Mouse (Mus musculus): ENCODE data around the gene Riok1. TPM values are rescaled to one million over a fixed set of nuclear protein-coding genes. Genes with fewer than 3 reads are reported as not detected.
A peak's percentile ranks its signal among the peaks of the same experiment; 100 is the strongest.

Riok1 gene
- total RNA-seq, 2 experiments from 2014 or later = 10.9 to 11.8 TPM

GRCm38 (mm10) chr13:38049888-38050287 is 13.1 kb downstream of the Riok1 start:
- DNase-seq = no peak
- intact Hi-C loops (cut with DNase I) = no loop called here

GRCm38 (mm10) chr13:38062678-38063077 is 25.9 kb downstream of the Riok1 start:
- intact Hi-C loops (cut with DNase I) = loop anchor here (5.0 to 10.0 kb wide), 4 partner anchors 125 to 520 kb away; partner anchors contain the start of gene Bmp6
- DNase-seq = no peak

DNA sequence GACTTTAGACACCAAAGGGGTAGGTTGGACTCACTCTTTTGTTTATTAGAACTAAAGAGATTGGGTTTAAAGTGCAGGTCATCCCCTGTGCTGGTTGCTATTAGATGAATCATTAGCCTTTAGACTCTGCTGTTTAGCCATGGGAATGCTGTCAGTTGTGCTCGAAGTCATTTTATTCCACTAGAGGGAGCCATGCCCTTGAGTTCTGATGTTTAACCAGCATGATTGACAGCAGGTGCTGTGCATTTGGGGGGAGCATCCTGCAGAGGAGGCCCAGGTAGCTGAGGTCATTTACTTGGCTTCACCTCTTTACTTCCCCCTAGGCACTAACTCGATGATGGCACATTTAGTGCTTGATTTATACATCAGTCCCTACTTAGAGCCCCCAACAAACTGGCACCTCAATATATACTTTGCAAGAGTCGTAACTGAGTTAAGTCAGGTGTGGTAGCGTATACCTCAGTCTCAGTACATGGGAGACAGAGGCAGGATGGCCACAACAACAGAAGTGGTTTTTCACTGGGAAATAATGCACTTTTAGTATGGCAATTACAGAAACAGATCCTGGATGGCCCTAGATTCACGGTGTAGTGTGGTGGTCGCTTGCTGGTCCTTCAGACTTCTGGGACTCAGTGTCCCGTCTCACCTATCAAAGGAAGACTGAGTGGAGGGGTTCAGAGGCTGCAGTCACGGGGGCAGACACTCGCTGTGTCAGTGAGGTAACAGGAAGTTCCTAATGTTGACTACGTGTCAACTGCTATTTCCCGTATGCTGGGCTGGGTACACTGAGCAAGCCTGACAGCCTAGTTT is 28.3 kb downstream of the Riok1 start:
- intact Hi-C loops (cut with DNase I) = loop anchor here (5.0 to 10.0 kb wide), 7 partner anchors 107 to 532 kb away; partner anchors contain the start of gene Bmp6
- DNase-seq = peak; percentile 34 to 48

DNA sequence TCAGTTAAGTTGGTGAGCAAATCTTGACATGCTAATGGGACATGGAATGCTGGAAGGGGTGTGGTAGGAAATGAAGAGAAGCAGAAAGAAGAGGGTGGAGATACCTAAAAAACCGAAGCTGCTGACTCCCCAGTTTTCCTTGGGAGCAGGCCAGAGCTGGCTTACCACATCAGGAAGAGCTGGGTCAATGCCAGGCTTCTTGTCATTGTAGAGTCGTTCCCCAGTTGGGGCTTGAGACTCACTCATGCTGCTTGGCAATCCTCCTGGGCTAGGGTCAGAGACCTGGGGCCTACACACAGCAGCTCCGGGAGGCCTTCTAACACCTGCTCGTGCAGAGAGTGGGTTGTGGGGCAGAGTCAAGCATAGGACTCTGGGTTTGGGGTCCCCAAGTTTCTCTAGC is 34.1 kb downstream of the Riok1 start:
- peak; percentile 15 to 40 for DNase-seq
- intact Hi-C loops (cut with DNase I) = loop anchor here (5.0 kb wide), 1 partner anchor 81 kb away; the partner anchor contains the start of gene Dsp

DNA sequence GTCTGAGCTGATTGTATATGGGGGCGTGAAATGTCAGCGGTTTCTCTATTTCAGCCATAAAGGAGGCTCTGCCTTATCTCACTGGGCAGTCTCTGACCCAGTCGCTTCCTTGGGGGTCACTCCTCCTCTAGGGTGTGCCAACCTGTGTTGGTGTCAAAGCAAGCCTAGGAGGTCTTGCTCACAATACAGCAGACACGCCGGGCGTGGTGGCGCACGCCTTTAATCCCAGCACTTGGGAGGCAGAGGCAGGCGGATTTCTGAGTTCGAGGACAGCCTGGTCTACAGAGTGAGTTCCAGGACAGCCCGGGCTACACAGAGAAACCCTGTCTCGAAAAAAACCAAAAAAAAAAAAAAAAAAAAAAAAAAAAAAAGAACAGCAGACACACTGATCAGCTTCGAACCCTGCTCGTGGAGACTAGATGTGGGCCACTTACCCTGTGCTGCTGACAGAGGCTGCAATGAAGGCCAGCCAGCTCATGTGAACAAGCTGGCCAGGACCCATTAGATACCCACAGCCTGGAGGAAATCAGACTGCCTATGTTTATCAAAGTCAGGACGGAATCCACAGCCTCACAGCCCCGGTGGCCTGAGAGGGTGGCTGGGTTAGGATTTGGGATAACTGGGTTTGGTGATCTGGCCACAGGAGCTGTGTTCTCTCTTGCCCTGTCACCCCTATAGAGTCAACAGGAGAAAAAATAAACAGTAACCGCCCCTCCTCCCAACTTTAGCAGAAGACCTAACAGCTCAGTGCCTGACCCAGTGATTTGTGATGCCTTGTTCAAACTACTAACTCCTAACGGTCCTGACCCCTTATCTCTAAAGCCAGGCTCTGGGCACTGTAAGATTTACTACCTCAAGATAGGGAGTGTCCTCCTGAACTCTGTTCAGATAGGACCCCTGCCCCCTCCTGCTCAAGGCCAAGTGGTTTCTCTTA is 36.8 kb downstream of the Riok1 start:
- intact Hi-C loops (cut with DNase I) = loop anchor here (5.0 kb wide), 1 partner anchor 79 kb away; the partner anchor contains the start of gene Dsp
- DNase-seq = peak in 1 of 2 experiments; percentile 5

- DNase-seq = no peak
- intact Hi-C loops (cut with DNase I) = loop anchor here (5.0 kb wide), 1 partner anchor 78 kb away; the partner anchor contains the start of gene Dsp
Measured at GRCm38 (mm10) chr13:38074404-38074803, 37.6 kb downstream of the Riok1 start.

GRCm38 (mm10) chr13:38077113-38077512 is 40.3 kb downstream of the Riok1 start:
- intact Hi-C loops (cut with DNase I) = no loop called here
- no peak for DNase-seq

DNA sequence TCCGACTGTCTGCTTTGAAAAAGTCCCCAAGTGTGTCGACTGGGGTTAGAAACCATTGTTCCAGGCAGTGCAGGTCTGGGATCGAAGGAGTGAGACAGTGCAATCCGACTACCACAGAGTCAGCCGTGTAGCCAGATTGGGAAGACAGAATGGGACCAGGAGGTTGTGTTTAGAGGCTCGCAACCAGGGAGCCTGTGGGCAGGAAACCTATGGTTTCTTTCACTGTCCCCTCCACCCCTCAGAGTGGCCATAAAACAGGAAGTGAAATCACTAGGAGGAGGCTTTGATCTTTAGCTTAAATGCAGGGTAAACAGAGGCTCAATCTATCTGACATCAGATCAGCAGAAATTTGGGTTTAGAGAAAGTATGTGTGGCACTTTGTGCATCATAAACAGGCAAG is 42.0 kb downstream of the Riok1 start:
- intact Hi-C loops (cut with DNase I) = no loop called here
- DNase-seq = no peak

GRCm38 (mm10) chr13:38079366-38079765 is 42.6 kb downstream of the Riok1 start:
- intact Hi-C loops (cut with DNase I) = no loop called here

GRCm38 (mm10) chr13:38080014-38080413 is 43.2 kb downstream of the Riok1 start:
- intact Hi-C loops (cut with DNase I) = no loop called here

More at GRCm38 (mm10) chr13:38079366-38079765, 42.6 kb downstream of the Riok1 start:
- no peak for DNase-seq

DNA sequence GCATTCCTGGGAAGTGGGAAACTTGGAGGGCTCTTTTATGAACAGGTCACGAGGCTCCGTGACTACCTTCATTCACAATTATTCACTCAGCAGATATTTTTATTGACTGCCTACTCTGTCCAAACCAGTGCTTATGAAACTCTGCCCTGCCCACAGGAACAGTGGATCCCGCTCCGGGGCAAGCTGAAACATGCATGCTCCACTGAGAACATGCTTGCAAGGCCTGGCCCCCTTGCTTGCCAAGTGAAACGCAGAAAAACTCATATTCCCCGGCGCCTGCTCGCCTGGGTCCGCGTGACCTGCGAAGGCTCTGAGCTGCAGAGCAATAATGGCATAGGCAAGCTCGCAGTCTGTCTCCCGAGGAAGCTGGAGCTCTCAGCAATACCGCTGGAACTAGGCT is 43.9 kb downstream of the Riok1 start:
- no peak for DNase-seq
- intact Hi-C loops (cut with DNase I) = no loop called here

More at GRCm38 (mm10) chr13:38080014-38080413, 43.2 kb downstream of the Riok1 start:
- DNase-seq = no peak

DNA sequence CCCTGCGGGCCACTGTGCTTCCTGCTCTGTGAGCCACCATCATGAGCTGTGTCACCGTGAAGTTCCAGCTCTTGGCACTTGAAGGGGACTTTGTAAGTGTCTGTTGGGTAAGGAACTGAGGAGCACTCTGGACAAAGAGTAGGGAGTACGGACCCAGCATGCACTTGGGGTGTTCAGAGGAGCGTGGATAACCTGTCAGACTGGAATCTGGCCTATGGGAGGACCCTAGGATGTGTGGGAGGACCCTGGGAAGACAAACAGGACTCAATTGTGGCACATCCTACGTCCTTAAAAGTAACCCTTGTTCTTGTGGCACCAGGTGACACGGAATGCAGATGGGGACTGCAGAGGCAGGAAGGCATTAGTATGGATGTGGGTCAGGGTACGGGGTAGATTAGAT is 44.4 kb downstream of the Riok1 start:
- intact Hi-C loops (cut with DNase I) = no loop called here
- DNase-seq = no peak

- intact Hi-C loops (cut with DNase I) = no loop called here
- DNase-seq = no peak
Measured at GRCm38 (mm10) chr13:38086711-38087110, 49.9 kb downstream of the Riok1 start.

- intact Hi-C loops (cut with DNase I) = no loop called here
- no peak for DNase-seq
Measured at GRCm38 (mm10) chr13:38088008-38088407, 51.2 kb downstream of the Riok1 start.

- intact Hi-C loops (cut with DNase I) = no loop called here
- DNase-seq = no peak
Measured at GRCm38 (mm10) chr13:38089449-38089848, 52.7 kb downstream of the Riok1 start.

GRCm38 (mm10) chr13:38089871-38090270 is 53.1 kb downstream of the Riok1 start:
- intact Hi-C loops (cut with DNase I) = no loop called here
- DNase-seq = no peak

- intact Hi-C loops (cut with DNase I) = no loop called here
- DNase-seq = no peak
Measured at GRCm38 (mm10) chr13:38096207-38096606, 59.4 kb downstream of the Riok1 start.

- intact Hi-C loops (cut with DNase I) = no loop called here
Measured at GRCm38 (mm10) chr13:38103406-38103805, 66.6 kb downstream of the Riok1 start.

GRCm38 (mm10) chr13:38104501-38104900 is 67.7 kb downstream of the Riok1 start:
- no peak for DNase-seq

More at GRCm38 (mm10) chr13:38103406-38103805, 66.6 kb downstream of the Riok1 start:
- no peak for DNase-seq

GRCm38 (mm10) chr13:38109081-38109480 is 72.3 kb downstream of the Riok1 start:
- DNase-seq = no peak
- intact Hi-C loops (cut with DNase I) = no loop called here

More at GRCm38 (mm10) chr13:38104501-38104900, 67.7 kb downstream of the Riok1 start:
- intact Hi-C loops (cut with DNase I) = no loop called here

All from heart, postnatal 36 days (tissue).